Mouse (Mus musculus) T-helper 17 cell (primary cell): ENCODE measurements around the gene 1190005I06Rik.

Experiments
- in situ Hi-C, 2 experiments: fragments of 300-600 bp; cut with MboI, MseI; formaldehyde crosslinking; loops; 1 replicate in 1 of 2; 2 replicates in 1 of 2; pipeline ENCODE4 v1.15.1; 2025; ENCODE audit warnings: high pct_unique_total_duplicates in 2 of 2

1190005I06Rik gene

GRCm38 (mm10) chr8:120588908-120589771, 58.3 kb downstream of the 1190005I06Rik start, which contains the start of gene Gins2:
Gins2 (minus strand) TSS chr8:120589304.
- in situ Hi-C loops = loop anchor here in 1 of 2 experiments (25.0 kb wide), 1 partner anchor 1973 kb away; the partner anchor contains the start of genes Cdt1 and Piezo1

GRCm38 (mm10) chr8:120585521-120585920, 61.9 kb downstream of the 1190005I06Rik start:
- in situ Hi-C loops = loop anchor here in 1 of 2 experiments (25.0 kb wide), 1 partner anchor 1977 kb away; the partner anchor contains the start of genes Cdt1 and Piezo1

GRCm38 (mm10) chr8:120581811-120582210, 65.6 kb downstream of the 1190005I06Rik start:
- in situ Hi-C loops = loop anchor here in 1 of 2 experiments (25.0 kb wide), 1 partner anchor 1980 kb away; the partner anchor contains the start of genes Cdt1 and Piezo1

- in situ Hi-C loops = loop anchor here in 1 of 2 experiments (25.0 kb wide), 1 partner anchor 1981 kb away; the partner anchor contains the start of genes Cdt1 and Piezo1
Observed at GRCm38 (mm10) chr8:120581329-120581728, 66.1 kb downstream of the 1190005I06Rik start.

GRCm38 (mm10) chr8:120580336-120581000, 67.0 kb downstream of the 1190005I06Rik start:
- in situ Hi-C loops = loop anchor here in 1 of 2 experiments (25.0 kb wide), 1 partner anchor 1982 kb away; the partner anchor contains the start of genes Cdt1 and Piezo1

- in situ Hi-C loops = loop anchor here in 1 of 2 experiments (25.0 kb wide), 1 partner anchor 1984 kb away; the partner anchor contains the start of genes Cdt1 and Piezo1
Observed at GRCm38 (mm10) chr8:120577821-120578220, 69.6 kb downstream of the 1190005I06Rik start.

GRCm38 (mm10) chr8:120575801-120576200, 71.6 kb downstream of the 1190005I06Rik start:
- in situ Hi-C loops = loop anchor here in 1 of 2 experiments (25.0 kb wide), 1 partner anchor 1986 kb away; the partner anchor contains the start of genes Cdt1 and Piezo1

- in situ Hi-C loops = loop anchor here in 1 of 2 experiments (25.0 kb wide), 2 partner anchors 1013 to 1987 kb away; partner anchors contain the start of genes Cdt1, Mbtps1 and Piezo1
Observed at GRCm38 (mm10) chr8:120574941-120575340, 72.5 kb downstream of the 1190005I06Rik start.

GRCm38 (mm10) chr8:120573866-120574265, 73.6 kb downstream of the 1190005I06Rik start:
- in situ Hi-C loops = loop anchor here in 1 of 2 experiments (25.0 kb wide), 1 partner anchor 1012 kb away; the partner anchor contains the start of gene Mbtps1

GRCm38 (mm10) chr8:120572534-120572933, 74.9 kb downstream of the 1190005I06Rik start:
- in situ Hi-C loops = loop anchor here in 1 of 2 experiments (25.0 kb wide), 1 partner anchor 1010 kb away; the partner anchor contains the start of gene Mbtps1

GRCm38 (mm10) chr8:120571561-120571960, 75.9 kb downstream of the 1190005I06Rik start:
- in situ Hi-C loops = loop anchor here in 1 of 2 experiments (25.0 kb wide), 1 partner anchor 1009 kb away; the partner anchor contains the start of gene Mbtps1

- in situ Hi-C loops = loop anchor here in 1 of 2 experiments (25.0 kb wide), 1 partner anchor 1008 kb away; the partner anchor contains the start of gene Mbtps1
Observed at GRCm38 (mm10) chr8:120569939-120570715, 77.3 kb downstream of the 1190005I06Rik start.

- in situ Hi-C loops = loop anchor here in 1 of 2 experiments (25.0 kb wide), 1 partner anchor 1007 kb away; the partner anchor contains the start of gene Mbtps1
Observed at GRCm38 (mm10) chr8:120569123-120569522, 78.3 kb downstream of the 1190005I06Rik start.

- in situ Hi-C loops = loop anchor here in 1 of 2 experiments (25.0 kb wide), 1 partner anchor 1006 kb away; the partner anchor contains the start of gene Mbtps1
Observed at GRCm38 (mm10) chr8:120568164-120568798, 79.2 kb downstream of the 1190005I06Rik start.

- in situ Hi-C loops = loop anchor here in 1 of 2 experiments (25.0 kb wide), 1 partner anchor 1005 kb away; the partner anchor contains the start of gene Mbtps1
Observed at GRCm38 (mm10) chr8:120567731-120568130, 79.7 kb downstream of the 1190005I06Rik start.

GRCm38 (mm10) chr8:120566681-120567080, 80.8 kb downstream of the 1190005I06Rik start:
- in situ Hi-C loops = loop anchor here in 1 of 2 experiments (25.0 kb wide), 1 partner anchor 1004 kb away; the partner anchor contains the start of gene Mbtps1

GRCm38 (mm10) chr8:120565151-120565711, 82.2 kb downstream of the 1190005I06Rik start:
- in situ Hi-C loops = loop anchor here in 1 of 2 experiments (25.0 kb wide), 1 partner anchor 1003 kb away; the partner anchor contains the start of gene Mbtps1
